Mouse (Mus musculus) limb, embryonic 10.5 days (tissue): ENCODE measurements at regions not wholly inside any gene's neighbourhood (a gene's known extent, or its start where the extent isn't known, plus 50 kb on each side); places are given as distances from the start of the nearest gene placed in this dataset.
"Not testable (repeated sequence)": the region's sequence is repeated elsewhere in the genome, so short reads cannot be mapped to it uniquely, and the experiment has no call there.

Experiments
- DNase-seq: peaks from one replicate; pipeline ENCODE4 v3.0.0-alpha.2; 2017; ENCODE audit warnings: low spot score
- H3K27ac ChIP-seq: fragments of 300-500 bp; sonication (generic); 2 replicates; pipeline ENCODE4 v1.5.1; 2016; ENCODE audit warnings: mild to moderate bottlenecking
- H3K27me3 ChIP-seq: fragments of 300-500 bp; sonication (generic); 2 replicates; pipeline ENCODE4 v1.6.1; 2016; ENCODE audit warnings: low read depth, mild to moderate bottlenecking; ENCODE audit not compliant: poor library complexity, severe bottlenecking
- H3K36me3 ChIP-seq: fragments of 300-500 bp; sonication (generic); 2 replicates; pipeline ENCODE4 v1.6.1; 2016; ENCODE audit warnings: mild to moderate bottlenecking, moderate library complexity
- H3K4me1 ChIP-seq: fragments of 300-500 bp; sonication (generic); 2 replicates; pipeline ENCODE4 v1.6.1; 2016
- H3K4me3 ChIP-seq: fragments of 300-500 bp; sonication (generic); 2 replicates; pipeline ENCODE4 v1.5.1; 2016; ENCODE audit warnings: mild to moderate bottlenecking, moderate library complexity
- H3K9me3 ChIP-seq: fragments of 300-500 bp; sonication (generic); replicated peaks from 2 replicates; pipeline ENCODE4 v1.6.1; 2016; ENCODE audit warnings: mild to moderate bottlenecking
- WGBS: fragments of 180-500 bp; shearing (Covaris S2); methylation state at CpG from one replicate; pipeline ENCODE4 v1.1.7; 2016; 5-methylcytosine and 5-hydroxymethylcytosine counted together

DNA sequence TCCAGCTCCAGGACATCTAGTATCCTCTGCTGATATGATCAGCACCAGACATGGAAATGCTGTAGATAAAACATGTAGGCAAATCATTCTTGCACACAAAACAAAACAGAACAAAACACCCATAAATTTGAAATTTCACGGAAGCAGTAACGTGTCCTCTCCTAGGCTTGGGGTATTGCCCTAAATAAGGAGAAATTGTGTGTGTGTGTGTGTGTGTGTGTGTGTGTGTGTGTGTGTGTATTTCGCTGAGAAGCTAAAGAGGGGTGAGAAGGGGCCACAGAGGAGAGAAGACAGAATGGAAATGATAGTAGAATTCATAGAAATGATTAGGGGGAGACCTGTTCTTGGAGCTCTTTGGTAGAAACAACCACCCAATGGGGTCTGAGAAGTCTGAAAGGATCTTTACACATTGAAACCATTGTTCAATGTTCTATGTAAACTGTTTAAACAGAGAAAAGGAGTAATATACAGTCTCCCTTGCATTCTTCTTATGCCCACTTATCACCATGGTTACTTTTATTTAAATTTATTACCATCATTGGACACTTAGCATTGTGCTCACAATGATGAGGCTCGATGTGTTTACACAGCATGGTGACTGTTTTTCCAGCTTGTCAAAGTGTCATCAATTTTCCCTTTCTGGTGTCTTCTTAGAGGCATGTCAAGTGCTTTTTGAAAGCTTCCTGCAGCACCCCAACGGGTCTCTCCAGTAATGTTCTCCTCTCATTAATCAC, 317.3 kb upstream of the 4933412E24Rik start:
- no peak for DNase-seq
- Histone ChIP-seq H3K4me3 (no peak overlapping the region), H3K36me3 (no peaks in the 10 kb centered on the region), H3K4me1 (no peaks in the 10 kb centered on the region), H3K27me3 (no peaks in the 10 kb centered on the region), H3K27ac (no peak overlapping the region), H3K9me3 (no peaks in the 10 kb centered on the region)
- 67% methylated on average over 5 of the region's 5 CpGs for WGBS

DNA sequence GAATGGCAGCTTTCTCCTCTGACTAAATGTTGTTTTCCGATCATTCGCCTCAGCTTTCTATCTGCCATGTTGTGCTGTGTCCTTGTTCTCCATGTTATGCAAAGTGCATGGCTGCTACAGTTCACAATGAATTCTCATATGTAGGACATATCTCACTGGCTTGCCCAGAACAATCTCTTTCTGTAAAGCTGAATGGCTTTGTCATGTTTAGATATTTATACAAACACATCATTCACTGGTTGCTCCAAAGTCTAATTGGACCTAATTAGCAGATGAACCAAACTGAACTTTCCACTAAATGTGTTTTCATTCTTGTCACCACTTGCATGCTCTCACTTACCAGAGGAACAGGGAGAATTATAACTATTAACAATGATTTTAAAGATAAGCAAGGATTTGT, 301.2 kb upstream of the 4933412E24Rik start:
- H3K4me3 ChIP-seq: no peak overlapping the region
- H3K9me3 ChIP-seq: no peaks in the 10 kb centered on the region
- WGBS: 98% methylated on average over 2 of the region's 2 CpGs
- no peaks in the 10 kb centered on the region for H3K4me1 ChIP-seq
- no peak overlapping the region for H3K27ac ChIP-seq
- no peaks in the 10 kb centered on the region for H3K36me3 ChIP-seq
- no peak for DNase-seq
- no peaks in the 10 kb centered on the region for H3K27me3 ChIP-seq

DNA sequence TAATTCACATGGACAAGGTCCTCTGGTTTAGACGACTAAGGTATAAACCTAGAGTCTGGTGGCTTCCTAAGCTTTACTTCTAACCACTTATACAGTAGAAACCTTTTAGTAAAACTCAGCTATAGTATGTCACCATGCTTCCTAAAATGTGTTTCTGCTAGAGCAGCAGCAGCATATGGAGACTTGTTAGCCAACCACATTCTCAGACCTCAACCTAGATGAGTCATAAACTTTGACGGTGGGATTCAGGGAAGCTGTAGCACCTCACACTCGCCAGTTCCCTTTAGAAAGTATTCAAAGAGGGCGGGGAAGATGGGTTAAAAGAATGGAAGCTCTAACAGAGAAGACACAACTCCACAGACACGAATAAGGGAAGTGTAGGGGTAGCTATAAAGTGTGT, 298.8 kb upstream of the 4933412E24Rik start:
- Histone ChIP-seq H3K9me3 (no peaks in the 10 kb centered on the region), H3K4me3 (no peak overlapping the region), H3K36me3 (no peaks in the 10 kb centered on the region), H3K27ac (no peak overlapping the region), H3K27me3 (no peaks in the 10 kb centered on the region), H3K4me1 (no peaks in the 10 kb centered on the region)
- no peak for DNase-seq
- 77% methylated on average over 5 of the region's 5 CpGs for WGBS

DNA sequence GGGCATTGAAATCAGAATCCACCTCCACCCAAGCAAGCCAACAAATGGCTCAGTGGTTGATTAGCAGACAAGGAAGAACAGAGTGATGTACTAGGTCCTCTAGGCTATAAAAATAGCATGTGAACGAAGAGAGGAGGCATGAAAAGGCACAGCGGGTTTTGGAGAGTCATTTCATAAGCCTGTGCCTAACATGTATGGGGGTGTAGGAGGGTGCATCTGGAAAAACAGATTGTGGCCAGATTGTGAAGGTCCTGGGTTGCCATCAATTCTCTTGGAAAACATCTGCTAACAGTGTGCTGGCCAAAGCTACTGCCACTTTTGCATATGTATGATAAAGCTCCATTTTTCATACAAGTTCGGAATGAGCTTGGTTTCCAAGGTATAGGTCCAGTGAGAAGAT, 293.5 kb upstream of the 4933412E24Rik start:
- WGBS: 77% methylated on average over 3 of the region's 3 CpGs
- H3K27ac ChIP-seq: no peak overlapping the region
- no peak for DNase-seq
- H3K4me1 ChIP-seq: peaks cover 4% of the 10 kb centered on the region; the same call in 1 of the 2 replicates
- no peaks in the 10 kb centered on the region for H3K36me3 ChIP-seq
- no peaks in the 10 kb centered on the region for H3K9me3 ChIP-seq
- H3K4me3 ChIP-seq: no peak overlapping the region
- no peaks in the 10 kb centered on the region for H3K27me3 ChIP-seq

DNA sequence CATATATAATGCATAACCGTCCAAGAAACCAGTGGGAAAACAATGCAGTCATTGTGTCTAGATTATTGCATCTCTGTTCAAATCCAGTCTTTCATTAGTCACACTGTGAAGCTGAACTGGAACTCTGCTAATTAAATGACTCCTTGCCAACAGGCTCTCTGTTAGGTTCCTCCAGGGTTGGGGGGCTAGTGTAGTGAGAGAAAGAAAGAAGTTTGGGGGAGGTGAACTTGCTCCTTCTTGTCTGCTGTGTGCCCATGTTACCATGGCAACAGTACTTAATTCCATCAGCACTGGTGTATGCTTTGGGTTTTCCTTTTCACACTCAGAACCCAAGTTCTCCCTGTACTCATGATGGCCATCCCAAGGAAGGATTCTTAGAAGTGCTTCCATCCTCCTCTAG, 292.6 kb upstream of the 4933412E24Rik start:
- Histone ChIP-seq H3K9me3 (no peaks in the 10 kb centered on the region), H3K27ac (no peak overlapping the region), H3K4me3 (no peak overlapping the region), H3K4me1 (peaks cover 4% of the 10 kb centered on the region; the same call in 1 of the 2 replicates), H3K27me3 (no peaks in the 10 kb centered on the region), H3K36me3 (no peaks in the 10 kb centered on the region)
- WGBS: 94% methylated on average over 1 of the region's 1 CpGs
- no peak for DNase-seq

DNA sequence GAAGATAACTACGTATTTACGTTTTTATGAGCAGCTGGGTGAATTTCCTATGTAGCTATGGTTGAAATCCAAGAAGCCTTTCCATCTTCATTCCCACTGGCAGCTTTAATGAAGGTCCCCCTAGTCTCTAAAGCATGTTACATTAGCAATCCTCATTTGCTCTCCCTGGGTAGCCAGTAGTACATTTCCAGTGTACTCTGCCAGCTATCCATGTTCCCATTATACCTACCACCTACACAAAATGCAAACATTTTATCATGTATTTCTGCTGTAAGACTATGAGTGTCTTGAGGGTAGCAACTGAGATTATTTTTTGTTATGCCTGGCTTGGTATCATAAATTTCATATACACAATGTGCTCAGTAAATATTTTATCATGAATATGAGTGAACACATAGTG, 291.7 kb upstream of the 4933412E24Rik start:
- H3K27ac ChIP-seq: no peak overlapping the region
- H3K27me3 ChIP-seq: no peaks in the 10 kb centered on the region
- no peak overlapping the region for H3K4me3 ChIP-seq
- peaks cover 4% of the 10 kb centered on the region; the same call in 1 of the 2 replicates for H3K4me1 ChIP-seq
- H3K9me3 ChIP-seq: no peaks in the 10 kb centered on the region
- no peak for DNase-seq
- 89% methylated on average over 2 of the region's 2 CpGs for WGBS
- H3K36me3 ChIP-seq: no peaks in the 10 kb centered on the region

DNA sequence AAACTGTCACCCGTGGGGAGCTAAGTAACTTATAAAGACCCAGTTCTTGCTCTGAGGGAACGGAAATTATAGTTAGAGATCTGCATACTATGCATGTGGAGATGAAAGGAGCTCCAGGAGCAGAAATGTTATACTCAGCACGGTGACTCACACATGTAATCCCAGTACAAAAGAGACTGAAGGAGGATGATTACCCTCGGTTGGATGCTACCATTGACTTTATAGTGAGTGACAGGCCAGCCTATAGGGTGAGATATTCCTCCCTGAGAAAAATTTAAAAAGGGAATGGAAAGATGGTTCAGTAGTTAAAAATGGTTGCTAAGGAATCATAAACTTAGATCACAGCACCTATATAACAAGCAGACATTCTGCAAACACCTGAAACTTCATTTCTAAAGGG, 287.1 kb upstream of the 4933412E24Rik start:
- no peaks in the 10 kb centered on the region for H3K4me1 ChIP-seq
- no peak for DNase-seq
- no peak overlapping the region for H3K27ac ChIP-seq
- H3K27me3 ChIP-seq: no peaks in the 10 kb centered on the region
- no peaks in the 10 kb centered on the region for H3K9me3 ChIP-seq
- H3K36me3 ChIP-seq: no peaks in the 10 kb centered on the region
- H3K4me3 ChIP-seq: no peak overlapping the region
- WGBS: 88% methylated on average over 4 of the region's 4 CpGs

DNA sequence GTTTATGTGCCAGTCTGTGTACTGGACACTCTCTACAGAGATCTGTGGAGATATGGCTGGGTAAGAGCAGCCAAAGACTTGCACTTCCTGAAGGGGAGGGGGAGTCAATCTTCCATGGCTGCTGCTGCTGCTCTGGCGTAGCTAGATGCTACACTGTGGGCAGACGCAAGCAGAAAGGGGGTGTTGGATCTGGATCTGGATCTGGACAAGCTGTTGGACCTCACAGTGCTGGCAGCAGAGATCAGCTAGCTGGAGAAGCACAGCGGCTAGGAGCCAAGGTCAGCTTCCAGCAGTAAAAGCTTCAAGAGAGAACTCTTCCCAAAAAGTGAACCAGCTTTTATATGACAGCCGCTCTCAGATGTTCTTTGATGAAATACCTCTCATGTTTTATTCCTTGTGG, 285.5 kb upstream of the 4933412E24Rik start:
- no peak for DNase-seq
- H3K4me1 ChIP-seq: no peaks in the 10 kb centered on the region

DNA sequence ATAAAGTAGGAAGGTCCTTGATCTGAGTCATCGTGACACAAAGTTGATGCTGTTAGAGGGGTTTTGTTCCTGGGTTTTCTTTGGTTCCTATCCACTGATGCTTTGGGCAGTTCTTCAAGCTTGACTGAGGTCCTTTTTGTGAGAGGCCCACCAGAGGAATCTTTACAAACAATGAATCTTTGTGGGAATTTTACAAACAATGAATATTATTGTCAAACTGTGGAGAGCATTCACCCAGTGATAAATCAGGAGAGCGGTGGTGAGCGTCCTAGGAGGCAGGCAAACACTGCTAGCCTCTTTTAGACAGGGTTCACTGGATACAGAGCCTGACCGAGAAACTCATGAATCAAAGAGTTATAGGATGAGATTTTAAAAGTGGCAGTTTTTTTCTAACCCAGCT, 268.9 kb upstream of the 4933412E24Rik start:
- Histone ChIP-seq H3K4me3 (no peak overlapping the region), H3K27ac (no peak overlapping the region), H3K4me1 (no peaks in the 10 kb centered on the region), H3K9me3 (no peaks in the 10 kb centered on the region), H3K36me3 (no peaks in the 10 kb centered on the region), H3K27me3 (no peaks in the 10 kb centered on the region)
- WGBS: 90% methylated on average over 4 of the region's 4 CpGs
- DNase-seq: no peak

More for the DNA sequence above, 285.5 kb upstream of the 4933412E24Rik start:
- H3K36me3 ChIP-seq: no peaks in the 10 kb centered on the region
- no peaks in the 10 kb centered on the region for H3K27me3 ChIP-seq
- H3K27ac ChIP-seq: no peak overlapping the region
- 79% methylated on average over 4 of the region's 4 CpGs for WGBS
- no peaks in the 10 kb centered on the region for H3K9me3 ChIP-seq
- H3K4me3 ChIP-seq: no peak overlapping the region

DNA sequence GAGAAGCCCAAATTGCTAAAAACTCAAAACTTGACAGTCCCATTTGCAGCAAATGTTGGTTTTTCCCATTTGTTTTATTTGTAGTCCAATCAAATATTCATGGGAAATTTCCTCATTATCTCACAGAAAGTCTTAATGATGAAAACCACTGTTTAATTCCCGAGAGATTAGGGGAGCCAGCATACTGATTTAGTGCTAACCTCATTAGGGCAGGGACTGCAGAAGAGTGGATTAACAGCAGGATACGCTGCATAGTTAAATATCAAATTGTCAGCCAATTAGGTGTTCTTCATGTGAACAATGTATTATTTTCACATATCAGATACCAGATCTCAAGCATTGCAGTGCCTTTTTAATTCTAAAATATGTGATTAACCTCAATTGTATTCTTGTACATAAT, 264.0 kb upstream of the 4933412E24Rik start:
- H3K9me3 ChIP-seq: no peaks in the 10 kb centered on the region

DNA sequence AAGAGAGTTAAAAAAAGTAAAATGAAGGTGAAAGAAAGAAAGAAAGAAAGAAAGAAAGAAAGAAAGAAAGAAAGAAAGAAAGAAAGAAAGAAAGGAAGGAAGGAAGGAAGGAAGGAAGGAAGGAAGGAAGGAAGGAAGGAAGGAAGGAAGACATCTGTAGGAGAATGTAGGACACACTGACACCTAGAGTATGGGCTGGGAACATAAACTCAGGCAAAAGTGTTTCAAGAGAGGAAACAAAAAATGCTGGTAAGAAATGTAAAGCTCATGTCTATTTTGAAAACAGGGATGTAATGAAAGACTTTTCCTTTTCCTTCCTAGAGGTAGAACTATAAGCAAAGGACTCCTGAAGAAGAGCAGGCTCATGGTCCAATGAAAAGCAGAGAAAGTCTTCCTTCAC, 237.2 kb upstream of the 4933412E24Rik start:
- H3K9me3 ChIP-seq, H3K36me3 ChIP-seq, DNase-seq: not testable (repeated sequence)

More for the DNA sequence above, 264.0 kb upstream of the 4933412E24Rik start:
- WGBS: 78% methylated on average over 2 of the region's 2 CpGs
- Histone ChIP-seq H3K4me1 (no peaks in the 10 kb centered on the region), H3K27ac (no peak overlapping the region), H3K4me3 (no peak overlapping the region), H3K36me3 (no peaks in the 10 kb centered on the region), H3K27me3 (no peaks in the 10 kb centered on the region)
- no peak for DNase-seq

DNA sequence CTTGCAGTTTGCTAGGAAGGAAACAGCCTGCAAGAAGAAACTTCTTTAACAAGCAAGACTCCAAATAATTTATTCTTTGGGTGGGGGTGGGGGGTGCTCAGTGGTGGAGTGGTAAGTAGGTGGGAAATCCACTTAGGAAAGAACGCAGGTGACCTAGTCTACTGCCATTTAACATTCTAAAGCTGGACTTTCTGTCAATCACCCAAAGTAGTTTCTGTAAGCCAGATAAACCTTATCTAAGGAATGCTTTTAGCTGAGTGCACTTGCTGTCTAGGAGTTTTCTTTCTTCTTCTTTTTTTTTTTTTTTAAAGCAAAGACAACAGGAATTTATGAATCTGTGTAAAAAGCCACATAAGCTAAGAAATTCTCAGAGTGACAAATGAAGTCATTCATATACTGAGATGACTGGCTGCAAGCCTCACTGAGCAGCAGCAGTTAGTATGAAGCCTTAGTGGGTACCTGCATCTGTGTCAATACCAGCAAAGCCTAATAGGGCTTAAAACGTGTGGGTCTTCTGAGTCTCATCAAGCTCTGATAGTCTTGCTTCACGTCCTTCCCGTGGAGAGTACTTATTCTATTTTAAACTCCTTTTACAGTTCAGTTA, 210.0 kb upstream of the 4933412E24Rik start:
- Histone ChIP-seq H3K36me3 (no peaks in the 10 kb centered on the region), H3K9me3 (no peaks in the 10 kb centered on the region), H3K4me3 (no peak overlapping the region), H3K27me3 (no peaks in the 10 kb centered on the region), H3K27ac (no peak overlapping the region), H3K4me1 (no peaks in the 10 kb centered on the region)
- WGBS: 64% methylated on average over 4 of the region's 4 CpGs
- DNase-seq: no peak

More for the DNA sequence above, 237.2 kb upstream of the 4933412E24Rik start:
- not testable (repeated sequence) for H3K4me3 ChIP-seq, H3K27ac ChIP-seq, H3K4me1 ChIP-seq, H3K27me3 ChIP-seq

DNA sequence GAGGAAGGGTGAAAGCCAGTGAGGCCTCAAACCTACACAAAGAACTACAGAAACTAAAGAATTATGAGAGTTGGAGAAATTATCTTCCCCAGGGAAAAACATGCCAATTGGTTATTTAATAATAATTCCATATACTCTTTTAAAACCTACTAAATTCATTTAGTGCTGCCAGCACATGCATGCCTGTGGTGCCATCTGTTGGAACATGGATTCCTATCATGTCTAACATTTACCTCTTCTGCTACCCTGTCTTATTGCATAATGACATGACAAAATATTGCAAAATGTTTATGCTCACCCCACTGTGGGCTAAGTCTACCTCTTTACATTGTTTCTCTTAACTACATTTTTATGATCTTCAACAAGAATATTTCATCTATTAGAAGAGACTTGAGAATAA, 178.7 kb upstream of the 4933412E24Rik start:
- no peaks in the 10 kb centered on the region for H3K27me3 ChIP-seq
- H3K4me3 ChIP-seq: no peak overlapping the region
- no peaks in the 10 kb centered on the region for H3K4me1 ChIP-seq
- H3K9me3 ChIP-seq: no peaks in the 10 kb centered on the region
- H3K36me3 ChIP-seq: no peaks in the 10 kb centered on the region
- DNase-seq: no peak
- no peak overlapping the region for H3K27ac ChIP-seq

DNA sequence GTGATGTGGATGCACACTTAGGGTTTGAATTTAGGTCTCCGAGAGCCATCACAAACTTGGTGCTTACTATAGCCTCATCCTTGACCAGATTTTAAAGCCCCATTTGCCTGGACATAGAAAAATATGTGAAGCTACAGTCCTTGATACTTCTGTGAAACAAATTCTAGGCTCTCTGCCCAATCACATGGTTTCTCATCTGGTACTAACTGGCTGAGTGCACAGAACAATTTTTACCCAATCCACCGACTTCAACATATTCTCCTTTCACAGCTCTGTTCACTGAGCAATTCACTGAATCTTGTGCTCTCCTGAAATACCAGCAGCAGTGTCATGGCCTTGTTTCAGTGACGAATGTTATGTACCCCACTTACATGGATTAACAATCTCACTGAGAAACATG, 176.7 kb upstream of the 4933412E24Rik start:
- DNase-seq: no peak
- no peaks in the 10 kb centered on the region for H3K9me3 ChIP-seq
- H3K27me3 ChIP-seq: no peaks in the 10 kb centered on the region
- H3K36me3 ChIP-seq: no peaks in the 10 kb centered on the region
- no peak overlapping the region for H3K27ac ChIP-seq
- 85% methylated on average over 3 of the region's 3 CpGs for WGBS
- H3K4me3 ChIP-seq: no peak overlapping the region
- no peaks in the 10 kb centered on the region for H3K4me1 ChIP-seq
